Mouse (Mus musculus): ENCODE measurements around the gene Pitpnm2.

DNA sequence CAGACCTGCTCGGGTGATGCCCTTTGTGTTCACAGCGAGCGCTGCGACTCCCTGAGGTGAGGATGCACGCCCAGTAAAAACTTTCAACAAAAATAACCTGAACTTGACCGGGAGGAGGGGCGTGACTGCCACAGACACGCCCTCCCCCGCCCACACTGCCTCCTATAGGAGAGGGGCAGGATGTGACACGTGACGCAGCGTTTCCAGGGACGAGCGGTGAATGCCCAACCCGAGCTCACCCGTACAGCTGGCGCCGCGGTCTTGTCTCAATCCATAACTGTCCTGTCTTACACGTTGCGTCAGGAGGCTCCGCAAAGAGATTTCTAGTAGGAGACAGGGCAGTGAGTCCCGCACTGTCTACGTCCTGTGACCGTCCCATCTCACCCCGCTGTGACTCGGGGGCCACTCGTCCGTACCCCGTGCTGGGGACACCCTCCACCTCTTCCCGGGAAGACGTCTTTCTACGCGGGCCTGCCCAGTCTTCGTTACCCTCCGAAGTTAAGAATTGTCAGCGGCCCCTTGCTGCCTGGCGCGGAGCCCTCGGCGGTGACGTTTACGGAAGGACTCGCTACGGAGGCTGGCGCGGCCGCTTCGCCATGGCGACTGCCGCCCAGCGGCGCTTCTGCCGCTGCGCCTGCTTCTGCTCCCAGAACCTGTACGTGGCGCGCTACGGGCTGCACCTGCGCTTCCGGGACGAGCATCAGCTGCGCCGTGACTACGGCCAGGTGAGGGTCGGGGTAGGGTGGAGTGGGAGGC is 137.6 kb downstream of the Pitpnm2 start, which contains the start of gene Ogfod2:
- TF ChIP-seq POLR2A (IDR thresholded peaks at IDR 0.05; ENCODE audit: low read depth, low read length) (peak; percentile 58), CTCF (IDR thresholded peaks at IDR 0.05; ENCODE audit: extremely low read depth, insufficient read length, insufficient replicate concordance, low read depth, low read length) (peak; percentile 19; the same call in 1 of the 2 replicates)
